Mouse (Mus musculus) midbrain, embryonic 12.5 days (tissue): ENCODE results near the gene Arhgef40. TPM values are rescaled to one million over a fixed set of nuclear protein-coding genes. Genes with fewer than 3 reads are reported as not detected.
A peak's percentile ranks its signal among the peaks of the same experiment; 100 is the strongest.

Experiments
- ATAC-seq: fragments of 200-750 bp; cut with Nextera tagmentation; 2 replicates; pipeline ENCODE4 v1.8.0; 2017; ENCODE audit warnings: low read depth, moderate TSS enrichment, moderate library complexity; ENCODE audit not compliant: low FRiP score
- H3K27ac ChIP-seq: fragments of 300-500 bp; sonication (generic); replicated peaks from 2 replicates; pipeline ENCODE4 v1.5.1; 2016; ENCODE audit warnings: mild to moderate bottlenecking
- H3K27me3 ChIP-seq: fragments of 300-500 bp; sonication (generic); 2 replicates; pipeline ENCODE4 v1.6.1; 2016; ENCODE audit warnings: mild to moderate bottlenecking
- H3K36me3 ChIP-seq: fragments of 300-500 bp; sonication (generic); 2 replicates; pipeline ENCODE4 v1.6.1; 2016
- H3K4me1 ChIP-seq: fragments of 300-500 bp; sonication (generic); 2 replicates; pipeline ENCODE4 v1.6.1; 2016
- H3K4me2 ChIP-seq: fragments of 300-500 bp; sonication (generic); replicated peaks from 2 replicates; pipeline ENCODE4 v1.6.1; 2016; ENCODE audit warnings: mild to moderate bottlenecking, moderate library complexity
- H3K4me3 ChIP-seq: fragments of 300-500 bp; sonication (generic); 2 replicates; pipeline ENCODE4 v1.5.1; 2016; ENCODE audit warnings: mild to moderate bottlenecking
- H3K9ac ChIP-seq: fragments of 300-500 bp; sonication (generic); replicated peaks from 2 replicates; pipeline ENCODE4 v1.6.1; 2016; ENCODE audit warnings: mild to moderate bottlenecking, moderate library complexity
- H3K9me3 ChIP-seq: fragments of 300-500 bp; sonication (generic); 2 replicates; pipeline ENCODE4 v1.6.1; 2016; ENCODE audit warnings: mild to moderate bottlenecking
- WGBS: fragments of 180-500 bp; shearing (Covaris S2); methylation state at CpG from one replicate; pipeline ENCODE4 v1.1.7; 2016; 5-methylcytosine and 5-hydroxymethylcytosine counted together
- polyA plus RNA-seq: library from polyadenylated mRNA; unstranded; fragments of >200 nt; fragmentation: Nextera tagmentation; extraction: Ambion mirVana; gene quantifications from 2 replicates; pipeline ENCODE4 v1.2.1, GENCODE M21; 2016

Gene Arhgef40
- polyA plus RNA-seq, 1 experiment from 2014 or later: 122 TPM

GRCm38 (mm10) chr14:52013021-52013610 is 28.6 kb downstream of the Arhgef40 start:
- ATAC-seq: no peak
- Histone ChIP-seq H3K4me2 (peak overlapping the region; percentile 79), H3K27ac (peak overlapping the region; percentile 100), H3K4me1 (peaks cover 76% of the 10 kb centered on the region), H3K27me3 (no peaks in the 10 kb centered on the region), H3K4me3 (peak overlapping the region; percentile 77), H3K9me3 (no peaks in the 10 kb centered on the region), H3K36me3 (peaks cover 13% of the 10 kb centered on the region), H3K9ac (peak overlapping the region; percentile 99)
- WGBS: 18% methylated on average over 8 of the region's 8 CpGs

GRCm38 (mm10) chr14:52013771-52014219 is 29.3 kb downstream of the Arhgef40 start:
- Histone ChIP-seq H3K36me3 (peaks cover 7% of the 10 kb centered on the region), H3K4me3 (peak overlapping the region; percentile 77), H3K27me3 (no peaks in the 10 kb centered on the region), H3K9ac (peak overlapping the region; percentile 99), H3K4me1 (peaks cover 76% of the 10 kb centered on the region), H3K27ac (peak overlapping the region; percentile 100), H3K9me3 (no peaks in the 10 kb centered on the region), H3K4me2 (peak overlapping the region; percentile 79)
- peak; percentile 7 for ATAC-seq
- WGBS: 0% methylated on average over 14 of the region's 24 CpGs

- Histone ChIP-seq H3K9ac (peak overlapping the region; percentile 99), H3K4me1 (peaks cover 76% of the 10 kb centered on the region), H3K27ac (peak overlapping the region; percentile 100), H3K36me3 (peaks cover 1% of the 10 kb centered on the region), H3K27me3 (no peaks in the 10 kb centered on the region), H3K4me2 (peak overlapping the region; percentile 79), H3K4me3 (peak overlapping the region; percentile 77), H3K9me3 (no peaks in the 10 kb centered on the region)
- 0% methylated on average over 6 of the region's 80 CpGs for WGBS
- peak; percentile 9 for ATAC-seq
Measured at GRCm38 (mm10) chr14:52014271-52014760, 29.8 kb downstream of the Arhgef40 start.

DNA sequence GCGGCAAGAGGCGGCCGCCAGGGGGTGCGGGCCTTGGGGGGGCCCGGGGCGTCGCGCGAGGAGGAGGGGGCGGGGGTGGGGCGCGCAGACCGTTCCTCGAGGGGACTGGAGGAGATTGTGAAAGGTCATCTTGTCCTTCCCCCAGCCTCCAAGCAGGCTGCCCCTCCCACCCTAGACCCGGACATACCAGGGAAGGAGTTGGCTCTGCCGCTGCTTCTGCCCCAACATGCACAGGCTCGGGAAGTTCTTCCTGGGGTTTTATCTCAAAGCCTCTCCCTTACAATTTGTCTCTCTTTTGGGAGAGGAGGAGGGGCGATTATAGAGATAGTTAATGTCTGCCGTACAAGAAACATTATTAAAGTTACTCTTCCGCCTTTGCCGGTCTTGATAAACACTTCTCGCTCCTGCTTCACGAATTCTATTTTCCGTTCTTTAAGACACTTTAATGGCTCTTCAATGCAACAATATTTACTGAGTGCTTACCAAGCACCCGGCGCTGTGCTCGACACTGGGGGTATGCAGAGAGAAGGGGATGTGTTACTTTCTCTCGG is 30.3 kb downstream of the Arhgef40 start:
- under 1% methylated on average over 14 of the region's 28 CpGs for WGBS

GRCm38 (mm10) chr14:52015445-52016100 is 31.1 kb downstream of the Arhgef40 start, which contains the start of gene Tmem253:
Gene Tmem253, plus strand, starts transcription at chr14:52015658.
- WGBS: 24% methylated on average over 6 of the region's 6 CpGs
- Histone ChIP-seq H3K4me1 (peaks cover 66% of the 10 kb centered on the region), H3K9me3 (no peaks in the 10 kb centered on the region), H3K36me3 (no peaks in the 10 kb centered on the region), H3K4me2 (peak within 1 kb of the TSS; percentile 79), H3K27me3 (no peaks in the 10 kb centered on the region), H3K4me3 (peak within 1 kb of the TSS; percentile 77), H3K27ac (peak within 1 kb of the TSS; percentile 100), H3K9ac (peak within 1 kb of the TSS; percentile 99)
- ATAC-seq: no peak

More for the DNA sequence above, 30.3 kb downstream of the Arhgef40 start:
- peaks cover 71% of the 10 kb centered on the region for H3K4me1 ChIP-seq
- H3K4me3 ChIP-seq: peak overlapping the region; percentile 77
- no peaks in the 10 kb centered on the region for H3K36me3 ChIP-seq
- peak overlapping the region; percentile 100 for H3K27ac ChIP-seq
- peak overlapping the region; percentile 79 for H3K4me2 ChIP-seq
- no peaks in the 10 kb centered on the region for H3K27me3 ChIP-seq
- ATAC-seq: peak; percentile 24
- H3K9ac ChIP-seq: peak overlapping the region; percentile 99
- no peaks in the 10 kb centered on the region for H3K9me3 ChIP-seq

DNA sequence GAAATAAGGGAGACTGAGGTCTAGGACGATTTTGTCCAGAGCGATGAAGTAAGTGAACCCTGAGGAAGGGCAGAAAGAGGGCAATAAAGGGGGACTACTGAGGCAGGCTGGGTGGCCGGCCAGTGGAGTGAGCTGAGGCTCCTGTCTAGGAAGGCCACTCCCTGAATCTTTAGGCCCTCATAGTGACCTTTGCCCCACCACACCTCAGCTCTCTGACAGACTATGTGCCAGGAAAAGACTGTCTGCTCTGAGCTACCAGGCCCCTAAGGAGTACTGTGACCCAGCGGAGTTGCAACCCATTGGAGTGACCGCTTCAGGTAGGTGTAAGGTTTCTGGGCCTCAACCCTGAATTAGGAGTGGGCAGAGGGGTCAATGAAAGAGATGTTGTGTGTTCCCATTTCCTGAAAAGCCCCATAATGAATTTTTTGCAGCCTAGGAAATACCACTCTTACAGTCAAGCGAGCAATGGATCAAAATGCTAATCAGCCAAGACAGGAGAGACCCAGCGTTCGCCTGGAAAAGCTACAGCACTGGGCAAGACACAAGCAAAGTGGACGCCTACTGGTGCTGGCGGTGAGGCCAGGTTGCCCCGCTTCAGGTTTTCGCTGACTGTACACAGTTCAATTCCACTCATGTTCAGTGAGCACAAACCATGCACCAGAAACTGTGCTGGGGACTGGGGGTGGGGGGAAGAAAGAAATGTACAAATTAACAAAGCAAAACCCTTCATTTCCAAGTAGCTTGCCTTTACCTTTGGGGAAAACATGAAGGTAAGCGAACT is 32.3 kb downstream of the Arhgef40 start:
- Histone ChIP-seq H3K27ac (peak overlapping the region; percentile 46; the same call in 1 of the 2 replicates), H3K36me3 (no peaks in the 10 kb centered on the region), H3K4me1 (peaks cover 66% of the 10 kb centered on the region), H3K9me3 (no peaks in the 10 kb centered on the region), H3K27me3 (no peaks in the 10 kb centered on the region), H3K4me3 (no peak overlapping the region), H3K4me2 (no peak overlapping the region), H3K9ac (no peak overlapping the region)
- WGBS: 73% methylated on average over 13 of the region's 13 CpGs
- ATAC-seq: no peak

GRCm38 (mm10) chr14:52017662-52018061 is 33.1 kb downstream of the Arhgef40 start:
- WGBS: 86% methylated on average over 4 of the region's 4 CpGs
- no peak overlapping the region for H3K9ac ChIP-seq
- no peak overlapping the region for H3K4me3 ChIP-seq
- H3K4me1 ChIP-seq: peaks cover 61% of the 10 kb centered on the region
- no peak overlapping the region for H3K4me2 ChIP-seq
- H3K36me3 ChIP-seq: no peaks in the 10 kb centered on the region
- no peaks in the 10 kb centered on the region for H3K27me3 ChIP-seq
- no peak overlapping the region for H3K27ac ChIP-seq
- no peak for ATAC-seq
- no peaks in the 10 kb centered on the region for H3K9me3 ChIP-seq

GRCm38 (mm10) chr14:52018248-52019050 is 33.9 kb downstream of the Arhgef40 start:
- peak overlapping the region; percentile 78 for H3K9ac ChIP-seq
- H3K27ac ChIP-seq: peak overlapping the region; percentile 98; the same call in 1 of the 2 replicates
- no peaks in the 10 kb centered on the region for H3K9me3 ChIP-seq
- ATAC-seq: no peak
- H3K4me1 ChIP-seq: peaks cover 59% of the 10 kb centered on the region
- H3K27me3 ChIP-seq: no peaks in the 10 kb centered on the region
- H3K4me3 ChIP-seq: peak overlapping the region; percentile 59
- H3K36me3 ChIP-seq: no peaks in the 10 kb centered on the region
- WGBS: 86% methylated on average over 15 of the region's 15 CpGs
- peak overlapping the region; percentile 56 for H3K4me2 ChIP-seq

GRCm38 (mm10) chr14:52019051-52019589 is 34.6 kb downstream of the Arhgef40 start:
- Histone ChIP-seq H3K36me3 (no peaks in the 10 kb centered on the region), H3K4me2 (peak overlapping the region; percentile 56), H3K27ac (peak overlapping the region; percentile 98), H3K9me3 (no peaks in the 10 kb centered on the region), H3K9ac (peak overlapping the region; percentile 78), H3K27me3 (no peaks in the 10 kb centered on the region), H3K4me3 (peak overlapping the region; percentile 59), H3K4me1 (peaks cover 62% of the 10 kb centered on the region)
- ATAC-seq: no peak; the same call in 1 of the 2 replicates
- WGBS: 38% methylated on average over 12 of the region's 12 CpGs

GRCm38 (mm10) chr14:52019590-52020340 is 35.2 kb downstream of the Arhgef40 start:
- no peaks in the 10 kb centered on the region for H3K27me3 ChIP-seq
- H3K9ac ChIP-seq: peak overlapping the region; percentile 78
- H3K9me3 ChIP-seq: no peaks in the 10 kb centered on the region
- peak overlapping the region; percentile 56 for H3K4me2 ChIP-seq
- H3K36me3 ChIP-seq: no peaks in the 10 kb centered on the region
- peak overlapping the region; percentile 98 for H3K27ac ChIP-seq
- peaks cover 62% of the 10 kb centered on the region for H3K4me1 ChIP-seq
- WGBS: under 1% methylated on average over 73 of the region's 74 CpGs
- H3K4me3 ChIP-seq: peak overlapping the region; percentile 59
- peak; percentile 90 for ATAC-seq
